Mouse (Mus musculus) G1E (cell line): ENCODE results near the gene Smarcd2.

Source experiments
- CTCF ChIP-seq: IDR thresholded peaks from 2 replicates; pipeline ENCODE4 v1.5.1; 2012; ENCODE audit warnings: low read depth, low read length, inconsistent platforms, mixed read lengths
- GATA1 ChIP-seq: IDR thresholded peaks from 2 replicates; pipeline ENCODE4 v1.6.1; 2012; ENCODE audit warnings: borderline replicate concordance, low read length, inconsistent platforms, mixed read lengths
- GATA2 ChIP-seq: IDR thresholded peaks from 2 replicates; pipeline ENCODE4 v1.6.1; 2012; ENCODE audit warnings: low read depth, low read length, inconsistent platforms, borderline replicate concordance
- POLR2AphosphoS5 ChIP-seq: IDR thresholded peaks from 2 replicates; pipeline ENCODE4 v1.6.1; 2012; ENCODE audit warnings: low read depth, low read length, inconsistent platforms; ENCODE audit not compliant: insufficient replicate concordance
- TAL1 ChIP-seq: conservative IDR thresholded peaks from 2 replicates; pipeline ENCODE4 v1.6.1; 2012; ENCODE audit warnings: low read depth, low read length, inconsistent platforms, mixed read lengths

DNA sequence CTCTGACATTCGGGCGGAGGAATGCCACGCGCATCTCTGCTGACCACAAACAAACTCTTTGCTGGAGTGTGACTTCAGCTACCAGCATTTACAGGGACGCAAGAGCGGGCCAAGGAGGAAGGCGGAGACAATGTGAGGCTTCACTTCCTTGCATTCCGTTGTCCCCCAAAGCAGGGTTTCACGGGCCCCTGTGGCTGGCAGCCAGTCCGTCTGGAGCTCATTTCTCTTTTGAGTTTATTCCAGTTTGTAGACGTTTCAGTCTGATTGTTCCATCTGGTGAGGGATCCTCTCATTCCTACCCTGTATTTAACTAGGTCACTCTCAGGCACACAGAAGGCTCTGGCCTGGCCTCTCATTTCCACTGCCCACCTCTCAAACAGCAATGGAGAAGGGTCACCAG, 14.2 kb upstream of the Smarcd2 start:
- TF ChIP-seq CTCF = no peak
- TF ChIP-seq GATA2 = no peak
- TF ChIP-seq GATA1 = no peak
- no peak for TF ChIP-seq POLR2AphosphoS5
- TF ChIP-seq TAL1 = no peak
